In the genomic region with DNA sequence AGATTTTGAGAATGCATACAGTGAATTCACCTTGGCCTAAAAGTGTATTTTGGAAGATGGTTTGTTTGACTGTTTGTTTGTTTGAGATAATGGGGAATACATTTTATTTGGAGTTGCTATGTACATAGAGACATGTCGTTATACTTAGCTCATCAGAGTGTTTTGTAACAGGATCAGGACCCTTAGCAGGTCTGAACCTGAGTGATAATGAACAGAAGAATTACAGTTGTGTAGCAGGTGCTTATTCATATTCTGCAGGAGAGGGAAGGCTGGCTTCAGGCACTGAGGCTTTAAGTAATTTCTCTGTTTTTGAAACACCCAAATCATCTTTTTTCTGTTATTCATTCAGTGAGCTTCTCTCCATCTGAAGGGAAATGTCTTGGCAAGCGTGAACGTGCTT, we compare ENCODE assay signal across 17 mouse cellular contexts.
"Had no signal": no experiment of that assay in that cellular context is flagged by ENCODE, and none has a peak within 500 bp of the region (broad histone marks: within the 10 kb centered on the region; RNA-seq: fewer than 3 reads in every experiment).

No protein-coding gene starts in this region.

- ATAC-seq: liver, embryonic 12.5 days had no signal

- H3K27me3 ChIP-seq: liver, embryonic 12.5 days; neural tube, embryonic 13.5 days; neural tube, embryonic 15.5 days had no signal

- H3K4me1 ChIP-seq: liver, embryonic 12.5 days; neural tube, embryonic 13.5 days; neural tube, embryonic 15.5 days had no signal

- H3K4me3 ChIP-seq: liver, embryonic 12.5 days; myocyte; neural tube, embryonic 13.5 days; neural tube, embryonic 15.5 days had no signal

- H3K9me3 ChIP-seq: neural tube, embryonic 13.5 days; neural tube, embryonic 15.5 days had no signal

- H3K9ac ChIP-seq: liver, embryonic 12.5 days; liver, embryonic 14.5 days; lung, embryonic 14.5 days; neural tube, embryonic 13.5 days; neural tube, embryonic 15.5 days had no signal

- H3K4me2 ChIP-seq: liver, embryonic 12.5 days; lung, embryonic 14.5 days; neural tube, embryonic 13.5 days; neural tube, embryonic 15.5 days had no signal

- DNase-seq: lung, adult 18-20 months; lung, embryonic 14.5 days; lung, postnatal 10 days; lung, postnatal 4 days; retina, postnatal 1 day; right cerebral cortex, adult 18-20 months; right cerebral cortex, postnatal 25 days; right cerebral cortex, postnatal 4 days; spleen, adult 18-20 months; thymus, adult 18-20 months; thymus, postnatal 14 days; thymus, postnatal 36 days had no signal

- H3K36me3 ChIP-seq: liver, embryonic 12.5 days; neural tube, embryonic 13.5 days; neural tube, embryonic 15.5 days had no signal

- H3K27ac ChIP-seq: liver, embryonic 12.5 days; liver, embryonic 14.5 days; neural tube, embryonic 13.5 days; neural tube, embryonic 15.5 days had no signal
